Mouse (Mus musculus): ENCODE data around the gene Galr2. TPM values are rescaled to one million over a fixed set of nuclear protein-coding genes. Genes with fewer than 3 reads are reported as not detected.

Galr2 gene
- total RNA-seq, 2 experiments from 2014 or later = not detected

Other genes starting within 250 kb of the Galr2 start
- gene Unc13d, start 203.0 kb upstream of the Galr2 start, total RNA-seq (2015; ENCODE audit: low replicate concordance) = 2.5 and 6.5 TPM in 2 replicates
- 1.9 and 2.1 TPM in 2 replicates for gene Unc13d, start 203.0 kb upstream of the Galr2 start, total RNA-seq (2017; ENCODE audit: low replicate concordance)
- gene Wbp2, start 193.9 kb upstream of the Galr2 start, total RNA-seq (2015; ENCODE audit: low replicate concordance) = 114 and 127 TPM in 2 replicates
- 43.8 and 56.9 TPM in 2 replicates for gene Wbp2, start 193.9 kb upstream of the Galr2 start, total RNA-seq (2017; ENCODE audit: low replicate concordance)
- 2.5 TPM in 1 of 2 replicates, not detected in the other for gene Trim47, start 153.7 kb upstream of the Galr2 start, total RNA-seq (2015; ENCODE audit: low replicate concordance)
- gene Trim47, start 153.7 kb upstream of the Galr2 start, total RNA-seq (2017; ENCODE audit: low replicate concordance) = 0.90 TPM in 1 of 2 replicates, not detected in the other
- 4.0 and 4.6 TPM in 2 replicates for gene Trim65, start 149.8 kb upstream of the Galr2 start, total RNA-seq (2015; ENCODE audit: low replicate concordance)
- gene Trim65, start 149.8 kb upstream of the Galr2 start, total RNA-seq (2017; ENCODE audit: low replicate concordance) = 0.30 and 1.4 TPM in 2 replicates
- 9.2 and 16.9 TPM in 2 replicates for gene Mrpl38, start 142.1 kb upstream of the Galr2 start, total RNA-seq (2015; ENCODE audit: low replicate concordance)
- gene Mrpl38, start 142.1 kb upstream of the Galr2 start, total RNA-seq (2017; ENCODE audit: low replicate concordance) = 5.3 and 8.5 TPM in 2 replicates
- 13.3 and 32.7 TPM in 2 replicates for gene Fbf1, start 112.8 kb upstream of the Galr2 start, total RNA-seq (2015; ENCODE audit: low replicate concordance)
- gene Fbf1, start 112.8 kb upstream of the Galr2 start, total RNA-seq (2017; ENCODE audit: low replicate concordance) = 12.3 and 27.5 TPM in 2 replicates
- gene Ten1, start 82.1 kb upstream of the Galr2 start, total RNA-seq (2015; ENCODE audit: low replicate concordance) = 11.2 and 19.3 TPM in 2 replicates
- gene Ten1, start 82.1 kb upstream of the Galr2 start, total RNA-seq (2017; ENCODE audit: low replicate concordance) = 3.0 and 3.7 TPM in 2 replicates
- gene Acox1, start 81.9 kb upstream of the Galr2 start, total RNA-seq (2015; ENCODE audit: low replicate concordance) = 15.5 and 18.4 TPM in 2 replicates
- 6.4 and 20.5 TPM in 2 replicates for gene Acox1, start 81.9 kb upstream of the Galr2 start, total RNA-seq (2017; ENCODE audit: low replicate concordance)
- not detected in 2 replicates for gene Evpl, start 42.9 kb upstream of the Galr2 start, total RNA-seq (2015; ENCODE audit: low replicate concordance)
- gene Evpl, start 42.9 kb upstream of the Galr2 start, total RNA-seq (2017; ENCODE audit: low replicate concordance) = not detected in 2 replicates
- gene Srp68, start 6.7 kb upstream of the Galr2 start, total RNA-seq (2015; ENCODE audit: low replicate concordance) = 13.7 and 18.9 TPM in 2 replicates
- gene Srp68, start 6.7 kb upstream of the Galr2 start, total RNA-seq (2017; ENCODE audit: low replicate concordance) = 18.2 and 21.3 TPM in 2 replicates
- 7.6 and 8.4 TPM in 2 replicates for gene Exoc7, start 26.3 kb downstream of the Galr2 start, total RNA-seq (2015; ENCODE audit: low replicate concordance)
- 7.4 and 57.7 TPM in 2 replicates for gene Exoc7, start 26.3 kb downstream of the Galr2 start, total RNA-seq (2017; ENCODE audit: low replicate concordance)
- not detected in 2 replicates for gene Foxj1, start 54.5 kb downstream of the Galr2 start, total RNA-seq (2015; ENCODE audit: low replicate concordance)
- 0.83 TPM in 1 of 2 replicates, not detected in the other for gene Foxj1, start 54.5 kb downstream of the Galr2 start, total RNA-seq (2017; ENCODE audit: low replicate concordance)
- gene Rnf157, start 132.1 kb downstream of the Galr2 start, total RNA-seq (2015; ENCODE audit: low replicate concordance) = 5.8 and 11.7 TPM in 2 replicates
- gene Rnf157, start 132.1 kb downstream of the Galr2 start, total RNA-seq (2017; ENCODE audit: low replicate concordance) = 9.2 and 9.8 TPM in 2 replicates
- gene Ubald2, start 153.2 kb downstream of the Galr2 start, total RNA-seq (2015; ENCODE audit: low replicate concordance) = 153 and 187 TPM in 2 replicates
- gene Ubald2, start 153.2 kb downstream of the Galr2 start, total RNA-seq (2017; ENCODE audit: low replicate concordance) = 47.2 and 63.3 TPM in 2 replicates
- gene Qrich2, start 185.3 kb downstream of the Galr2 start, total RNA-seq (2015; ENCODE audit: low replicate concordance) = not detected in 2 replicates
- not detected in 2 replicates for gene Qrich2, start 185.3 kb downstream of the Galr2 start, total RNA-seq (2017; ENCODE audit: low replicate concordance)
- gene Prpsap1, start 213.3 kb downstream of the Galr2 start, total RNA-seq (2015; ENCODE audit: low replicate concordance) = 10.8 and 15.9 TPM in 2 replicates
- 9.5 and 12.0 TPM in 2 replicates for gene Prpsap1, start 213.3 kb downstream of the Galr2 start, total RNA-seq (2017; ENCODE audit: low replicate concordance)
- gene Sphk1, start 250.0 kb downstream of the Galr2 start, total RNA-seq (2015; ENCODE audit: low replicate concordance) = 34.0 and 39.3 TPM in 2 replicates
- gene Sphk1, start 250.0 kb downstream of the Galr2 start, total RNA-seq (2017; ENCODE audit: low replicate concordance) = 65.2 and 96.7 TPM in 2 replicates

Data from erythroid progenitor cell, adult 5-6 weeks (primary cell).